Mouse (Mus musculus): ENCODE measurements at regions not wholly inside any gene's neighbourhood (a gene's known extent, or its start where the extent isn't known, plus 50 kb on each side); places are given as distances from the start of the nearest gene placed in this dataset.

- TF ChIP-seq SRF (IDR thresholded peaks at IDR 0.05; ENCODE audit: control insufficient read depth, insufficient read length, low read depth): no peak
- no peak for TF ChIP-seq POLR2A (IDR thresholded peaks at IDR 0.05; ENCODE audit: insufficient read length, low read depth)
- no peak for TF ChIP-seq USF1 (IDR thresholded peaks at IDR 0.05; ENCODE audit: low read depth)
- TF ChIP-seq TCF12 (IDR thresholded peaks at IDR 0.05; ENCODE audit: insufficient read depth, poor library complexity, severe bottlenecking): no peak
Observed at GRCm38 (mm10) chr1:14064856-14065255, 2028.3 kb downstream of the 4930444P10Rik start.
